9 mouse cellular contexts compared by ENCODE assay signal in genomic region chr15:13088504-13089058, GRCm38 (mm10).
DNase-seq lines count a peak whose midpoint lies in the region; ATAC-seq and TF ChIP-seq lines count a peak whose summit lies in the region.
"Had no signal": no experiment of that assay in that cellular context is flagged by ENCODE, and none has a peak within 500 bp of the region (broad histone marks: within the 10 kb centered on the region; RNA-seq: fewer than 3 reads in every experiment).

No protein-coding gene starts in this region.

- 0 out of 2 replicates have a peak, but pooled peaks cover 11% of the 10 kb centered on the region for H3K27me3 ChIP-seq in E14TG2a.4 (ENCODE audit: insufficient read depth, low read length)
- H3K27me3 ChIP-seq in heart, postnatal 0 days (ENCODE audit: control insufficient read depth, insufficient read depth, low read length) = no peaks in the 10 kb centered on the region
- H3K27me3 ChIP-seq in stomach, embryonic 14.5 days (ENCODE audit: control insufficient read depth, insufficient read depth, low read length) = no peaks in the 10 kb centered on the region
- H3K27me3 ChIP-seq: heart, embryonic 15.5 days; stomach, embryonic 15.5 days had no signal

- no peak overlapping the region for H3K27ac ChIP-seq in heart, postnatal 0 days (ENCODE audit: low read depth)
- no peak overlapping the region for H3K27ac ChIP-seq in stomach, embryonic 14.5 days (ENCODE audit: low read length)
- H3K27ac ChIP-seq: heart, embryonic 15.5 days; stomach, embryonic 15.5 days had no signal

- no peaks in the 10 kb centered on the region for H3K9me3 ChIP-seq in E14TG2a.4 (ENCODE audit: low read length)
- H3K9me3 ChIP-seq in heart, postnatal 0 days (replicated peaks; ENCODE audit: control insufficient read depth, low read length) = no peaks in the 10 kb centered on the region
- H3K9me3 ChIP-seq in stomach, embryonic 14.5 days (ENCODE audit: control insufficient read depth, low read depth, low read length) = no peaks in the 10 kb centered on the region
- H3K9me3 ChIP-seq: heart, embryonic 15.5 days; stomach, embryonic 15.5 days had no signal

- no peak overlapping the region for H3K9ac ChIP-seq in heart, postnatal 0 days (replicated peaks; ENCODE audit: low read depth, low read length)
- H3K9ac ChIP-seq in stomach, embryonic 14.5 days (replicated peaks; ENCODE audit: low read depth, low read length) = no peak overlapping the region
- H3K9ac ChIP-seq: heart, embryonic 15.5 days; stomach, embryonic 15.5 days had no signal

- no peak for ATAC-seq in heart, postnatal 0 days (ENCODE audit: insufficient read depth, low read depth)
- peak; percentile 63; the same call in 1 of the 2 replicates for ATAC-seq in stomach, embryonic 14.5 days (ENCODE audit: insufficient number of reproducible peaks, insufficient read depth, low FRiP score, low read depth)

- no peak for TF ChIP-seq EP300 in heart, postnatal 0 days (IDR thresholded peaks at IDR 0.05; ENCODE audit: low read depth)

- WGBS in heart, postnatal 0 days = 38% methylated on average over 7 of the region's 7 CpGs
- WGBS in stomach, embryonic 14.5 days = 56% methylated on average over 7 of the region's 7 CpGs

- peak; percentile 95 for TF ChIP-seq CTCF in E14TG2a.4 (conservative IDR thresholded peaks at IDR 0.05; ENCODE audit: low read length)
- peak; percentile 74 for TF ChIP-seq CTCF in heart, postnatal 0 days (IDR thresholded peaks at IDR 0.05; ENCODE audit: low read depth)

- H3K4me1 ChIP-seq in E14TG2a.4 (replicated peaks; ENCODE audit: low read depth, low read length) = peaks cover 19% of the 10 kb centered on the region
- no peaks in the 10 kb centered on the region for H3K4me1 ChIP-seq in heart, postnatal 0 days (ENCODE audit: control insufficient read depth, insufficient read depth)
- H3K4me1 ChIP-seq in stomach, embryonic 14.5 days (ENCODE audit: control insufficient read depth, insufficient read depth, low read length) = no peaks in the 10 kb centered on the region
- H3K4me1 ChIP-seq: heart, embryonic 15.5 days; stomach, embryonic 15.5 days had no signal

- H3K4me2 ChIP-seq in heart, postnatal 0 days (ENCODE audit: low read depth, low read length) = no peak overlapping the region
- no peak overlapping the region for H3K4me2 ChIP-seq in stomach, embryonic 14.5 days (replicated peaks; ENCODE audit: low read depth, low read length)
- H3K4me2 ChIP-seq: heart, embryonic 15.5 days; stomach, embryonic 15.5 days had no signal

- H3K36me3 ChIP-seq in E14TG2a.4 (ENCODE audit: insufficient read depth, low read length) = no peaks in the 10 kb centered on the region
- no peaks in the 10 kb centered on the region for H3K36me3 ChIP-seq in heart, postnatal 0 days (replicated peaks; ENCODE audit: control insufficient read depth, insufficient read depth, low read length)
- H3K36me3 ChIP-seq in stomach, embryonic 14.5 days (ENCODE audit: control insufficient read depth, insufficient read depth, low read length) = no peaks in the 10 kb centered on the region
- H3K36me3 ChIP-seq: heart, embryonic 15.5 days; stomach, embryonic 15.5 days had no signal

- H3K4me3 ChIP-seq in E14TG2a.4 (replicated peaks; ENCODE audit: low read length) = no peak overlapping the region
- no peak overlapping the region for H3K4me3 ChIP-seq in heart, postnatal 0 days (ENCODE audit: low read depth, low read length)
- no peak overlapping the region for H3K4me3 ChIP-seq in stomach, embryonic 14.5 days (ENCODE audit: low read depth, low read length)
- H3K4me3 ChIP-seq: heart, embryonic 15.5 days; stomach, embryonic 15.5 days had no signal

- peak; percentile 77 for DNase-seq in MN1 (ENCODE audit: low spot score)
- peak; percentile 35 to 46 for DNase-seq in cerebellum, postnatal 36 days
- DNase-seq in heart, postnatal 0 days (ENCODE audit: low spot score) = peak; percentile 36
- DNase-seq in kidney, postnatal 4 days = peak; percentile 72
- DNase-seq in lung, postnatal 36 days = peak; percentile 28
